Mouse (Mus musculus): Measurements from ENCODE around the gene Slc37a3.
"Not testable (repeated sequence)": the region's sequence is repeated elsewhere in the genome, so short reads cannot be mapped to it uniquely, and the experiment has no call there.

The Slc37a3 gene

GRCm38 (mm10) chr6:39379224-39379623 lies 1.7 kb upstream of the Slc37a3 start:
- DNase-seq (ENCODE audit: low spot score) = no peak

- not testable (repeated sequence) for DNase-seq (ENCODE audit: low spot score)
Observed at GRCm38 (mm10) chr6:39378161-39378835, 823 bp upstream of the Slc37a3 start.

DNA sequence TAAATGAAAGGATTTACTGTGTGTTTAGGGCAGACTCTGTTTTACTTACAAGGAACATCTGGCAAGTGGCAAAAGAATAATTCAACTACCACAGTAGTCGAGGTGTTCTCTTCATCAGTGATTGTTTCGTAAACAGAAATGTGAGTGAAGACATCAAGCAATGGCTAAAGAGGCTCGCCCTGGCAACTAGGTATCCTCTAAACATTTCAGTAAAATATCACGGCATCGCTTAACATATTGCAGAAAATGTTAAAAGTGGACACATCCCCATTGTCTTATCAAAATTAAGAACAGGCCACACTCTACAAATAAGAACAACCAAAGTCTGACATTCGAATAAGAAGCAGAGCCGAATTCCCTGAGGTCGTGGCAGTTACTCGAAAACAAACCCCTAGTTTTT lies 700 bp downstream of the Slc37a3 start:
- no peak for DNase-seq (ENCODE audit: low spot score)

DNA sequence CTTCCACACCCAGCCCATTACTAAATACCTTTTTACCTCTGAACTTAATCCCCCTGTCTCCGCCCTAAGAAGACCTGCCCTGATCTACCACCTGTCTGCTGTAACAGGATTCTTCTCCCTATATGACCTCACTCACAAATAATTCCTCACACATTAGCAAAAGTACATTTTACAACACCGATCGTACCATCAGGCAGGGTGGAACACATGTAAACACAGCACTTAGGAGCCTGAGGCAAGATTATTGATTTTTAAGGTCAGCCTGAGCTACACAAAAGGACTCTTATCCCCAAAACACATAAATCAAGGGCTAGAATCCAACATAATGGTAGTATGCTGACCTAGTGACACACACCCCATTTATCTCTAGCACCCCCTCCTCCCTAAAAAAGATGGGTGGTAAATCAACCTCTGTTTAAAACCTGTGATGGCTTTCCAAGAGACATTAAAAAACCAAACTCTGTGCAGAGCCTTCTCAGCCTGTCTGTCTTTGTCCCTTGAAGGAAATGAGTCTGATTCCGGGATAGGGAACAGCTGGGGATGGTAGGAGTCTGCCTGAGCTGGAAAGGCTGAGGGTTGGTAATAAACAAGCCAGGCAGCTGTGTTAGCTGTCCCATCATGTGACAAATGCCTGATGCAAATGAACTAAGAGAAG lies 4.0 kb downstream of the Slc37a3 start:
- no peak for DNase-seq (ENCODE audit: low spot score)

GRCm38 (mm10) chr6:39372727-39373126 lies 4.7 kb downstream of the Slc37a3 start:
- DNase-seq (ENCODE audit: low spot score) = peak; percentile 9

DNA sequence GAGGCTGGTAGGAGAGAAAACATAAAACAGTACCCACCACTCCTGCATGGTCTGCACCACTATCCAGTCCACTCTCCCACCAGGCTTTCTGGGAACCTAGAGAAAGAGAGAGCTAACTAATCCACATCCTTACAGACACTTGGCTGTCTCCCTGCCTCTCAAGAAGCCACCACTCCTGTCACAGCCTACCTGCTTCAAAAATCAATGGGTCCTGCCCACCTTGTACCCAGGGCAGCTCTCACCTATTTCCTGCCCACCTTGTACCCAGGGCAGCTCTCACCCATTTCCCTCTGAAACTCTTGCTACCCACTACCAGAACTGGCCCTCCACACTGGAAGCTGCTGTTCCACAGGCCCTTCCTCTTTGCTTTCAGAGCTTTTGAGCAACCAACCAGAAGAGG lies 5.4 kb downstream of the Slc37a3 start:
- DNase-seq (ENCODE audit: low spot score) = no peak

DNA sequence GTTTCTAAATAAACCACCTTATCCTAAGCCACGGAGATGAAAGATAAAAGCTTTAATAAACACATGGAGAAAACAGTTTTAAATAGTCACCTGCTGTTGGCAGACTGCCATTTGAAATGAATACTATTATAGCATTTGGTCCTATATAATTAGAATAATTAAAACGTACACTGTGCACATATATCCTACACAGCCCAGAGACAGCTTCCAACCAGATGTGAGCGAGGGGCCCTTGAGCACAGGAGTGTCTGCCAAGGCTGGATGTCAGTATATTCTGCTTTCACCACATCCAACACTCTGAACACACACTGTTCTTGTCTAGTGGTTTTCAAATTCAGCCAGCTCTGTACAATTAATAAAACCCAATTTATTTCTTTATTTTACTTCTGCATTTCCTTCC lies 7.8 kb downstream of the Slc37a3 start:
- DNase-seq (ENCODE audit: low spot score) = no peak

- DNase-seq (ENCODE audit: low spot score) = no peak
Observed at GRCm38 (mm10) chr6:39362684-39363083, 14.8 kb downstream of the Slc37a3 start.

DNA sequence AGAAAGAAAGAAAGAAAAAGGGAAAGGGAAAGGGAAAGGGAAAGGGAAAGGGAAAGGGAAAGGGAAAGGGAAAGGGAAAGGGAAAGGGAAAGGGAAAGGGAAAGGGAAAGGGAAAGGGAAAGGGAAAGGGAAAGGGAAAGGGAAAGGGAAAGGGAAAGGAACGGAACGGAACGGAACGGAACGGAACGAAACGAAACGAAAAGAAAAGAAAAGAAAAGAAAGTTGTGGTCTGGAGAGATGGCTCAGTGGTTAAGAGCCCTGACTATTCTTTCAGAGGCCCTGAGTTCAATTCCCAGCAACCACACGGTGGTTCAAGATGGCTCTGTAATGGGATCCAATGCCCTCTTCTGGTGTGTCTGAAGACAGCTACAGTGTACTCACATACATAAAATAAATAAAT lies 18.3 kb downstream of the Slc37a3 start:
- DNase-seq (ENCODE audit: low spot score) = not testable (repeated sequence)

DNA sequence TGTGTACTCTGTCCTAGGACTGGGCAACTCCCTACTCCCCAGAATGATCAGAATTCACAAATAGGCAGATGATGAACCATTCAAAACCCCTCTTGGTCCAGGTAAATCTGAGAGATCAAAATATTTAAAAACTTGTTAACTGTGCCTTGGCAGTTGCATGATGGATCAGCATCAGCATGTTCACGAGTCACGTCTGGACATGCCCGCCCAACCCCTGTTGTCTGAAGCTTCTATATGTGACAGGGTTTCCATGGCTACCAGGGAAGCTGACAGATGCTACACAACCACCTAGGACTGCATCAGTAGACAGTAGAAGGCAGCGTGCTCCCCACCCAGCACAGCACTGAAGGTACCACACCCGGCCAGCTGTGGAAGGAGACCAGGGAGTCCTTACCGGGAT lies 28.5 kb downstream of the Slc37a3 start:
- no peak for DNase-seq (ENCODE audit: low spot score)

- DNase-seq (ENCODE audit: low spot score) = no peak
Observed at GRCm38 (mm10) chr6:39347880-39348814, 29.3 kb downstream of the Slc37a3 start.

GRCm38 (mm10) chr6:39346991-39347501 lies 30.4 kb downstream of the Slc37a3 start:
- no peak for DNase-seq (ENCODE audit: low spot score)

DNA sequence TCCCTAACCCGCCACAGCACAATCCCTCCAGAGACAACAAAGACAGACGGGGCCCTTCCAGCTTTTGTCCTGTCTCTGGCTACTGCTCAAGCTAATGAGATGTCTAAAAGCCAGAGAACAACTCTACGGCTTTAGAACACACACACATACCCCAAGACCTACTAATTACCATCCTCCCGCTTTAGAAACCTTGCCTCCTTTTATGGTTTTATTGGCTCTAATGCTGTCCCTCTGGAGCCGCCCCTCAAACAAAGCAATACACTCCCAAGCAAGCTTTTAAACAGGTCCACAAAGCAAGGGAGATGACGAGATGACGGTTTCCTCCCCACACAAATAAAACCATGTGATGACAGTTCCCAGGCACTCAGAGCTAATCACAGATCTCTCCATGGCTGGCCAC lies 32.0 kb downstream of the Slc37a3 start:
- no peak for DNase-seq (ENCODE audit: low spot score)

GRCm38 (mm10) chr6:39344020-39344419 lies 33.5 kb downstream of the Slc37a3 start:
- DNase-seq (ENCODE audit: low spot score) = peak; percentile 83

DNA sequence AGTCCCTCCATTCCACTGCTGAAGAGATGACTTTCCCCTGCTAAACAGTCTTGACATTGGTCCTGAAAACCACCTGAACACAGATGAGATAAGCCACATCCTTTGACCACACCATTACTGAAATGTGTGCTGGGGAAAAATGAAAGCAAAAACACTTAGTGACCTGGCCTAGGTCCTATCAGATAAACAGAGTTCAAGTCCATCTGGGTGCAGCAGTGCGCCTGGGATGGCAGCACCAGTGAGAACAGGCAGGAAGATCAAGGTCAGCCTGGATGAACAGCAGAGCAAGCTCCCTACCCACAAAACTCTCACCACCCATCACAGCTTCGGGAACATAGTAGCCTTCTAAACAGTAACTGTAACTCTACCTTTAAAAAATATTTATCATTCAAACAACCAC lies 35.7 kb downstream of the Slc37a3 start:
- no peak for DNase-seq (ENCODE audit: low spot score)

GRCm38 (mm10) chr6:39338359-39338758 lies 39.1 kb downstream of the Slc37a3 start:
- no peak for DNase-seq (ENCODE audit: low spot score)

GRCm38 (mm10) chr6:39334873-39335272 lies 42.6 kb downstream of the Slc37a3 start:
- no peak for DNase-seq (ENCODE audit: low spot score)

DNA sequence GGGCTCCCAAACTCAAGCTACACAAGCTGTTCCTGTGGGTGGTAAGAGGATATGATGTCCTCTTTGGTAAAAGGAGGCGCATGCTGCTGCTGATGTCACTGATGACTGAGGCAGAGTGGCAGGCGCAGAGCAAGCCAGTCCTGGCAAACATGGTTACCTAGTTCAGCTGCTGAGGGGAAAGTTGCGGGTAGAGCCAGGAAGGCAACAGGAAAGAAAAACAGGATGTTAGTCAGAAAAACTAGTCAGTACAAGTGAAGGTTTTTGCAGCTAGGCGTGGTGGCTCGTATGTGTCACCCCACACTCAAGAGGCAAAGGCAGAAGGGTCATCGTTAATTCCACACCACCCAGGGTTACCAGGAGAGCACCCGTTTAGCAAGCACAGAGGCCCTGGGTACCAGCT lies 43.3 kb downstream of the Slc37a3 start:
- DNase-seq (ENCODE audit: low spot score) = no peak

DNA sequence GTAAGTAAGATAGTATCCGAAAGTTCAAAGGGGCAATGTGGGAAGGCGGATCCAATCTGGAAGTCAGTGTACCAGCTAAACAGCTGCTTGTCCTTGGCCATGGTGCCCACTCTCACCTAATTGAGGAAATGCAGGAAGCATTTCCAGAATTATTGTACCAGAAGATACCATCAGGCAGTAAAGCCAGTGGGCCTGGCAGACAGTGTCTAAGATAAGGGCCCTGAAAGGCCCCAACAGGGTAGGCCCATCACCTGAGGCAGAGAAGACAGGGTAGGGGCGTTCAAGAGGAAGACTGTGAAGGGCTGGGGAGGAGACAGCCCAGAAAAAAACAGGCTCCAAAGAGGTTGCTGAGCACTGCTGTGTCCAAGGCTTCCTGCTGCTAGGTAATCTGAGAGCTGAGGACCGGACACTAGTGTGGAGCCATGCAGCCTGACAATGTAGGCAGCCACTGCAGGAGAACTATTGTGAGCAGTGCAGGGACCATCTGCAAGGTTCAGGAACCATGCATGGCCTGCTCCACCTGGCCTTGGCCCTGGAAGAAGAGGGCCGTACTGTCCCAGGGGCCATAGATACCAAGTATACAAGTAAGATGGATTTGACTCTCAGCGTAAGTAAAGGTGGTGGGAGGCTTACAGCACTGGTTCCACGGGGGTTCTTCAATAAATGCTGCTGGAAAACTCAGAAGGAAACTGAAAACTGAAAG lies 45.3 kb downstream of the Slc37a3 start:
- DNase-seq (ENCODE audit: low spot score) = no peak

- no peak for DNase-seq (ENCODE audit: low spot score)
Observed at GRCm38 (mm10) chr6:39330981-39331380, 46.5 kb downstream of the Slc37a3 start.

DNA sequence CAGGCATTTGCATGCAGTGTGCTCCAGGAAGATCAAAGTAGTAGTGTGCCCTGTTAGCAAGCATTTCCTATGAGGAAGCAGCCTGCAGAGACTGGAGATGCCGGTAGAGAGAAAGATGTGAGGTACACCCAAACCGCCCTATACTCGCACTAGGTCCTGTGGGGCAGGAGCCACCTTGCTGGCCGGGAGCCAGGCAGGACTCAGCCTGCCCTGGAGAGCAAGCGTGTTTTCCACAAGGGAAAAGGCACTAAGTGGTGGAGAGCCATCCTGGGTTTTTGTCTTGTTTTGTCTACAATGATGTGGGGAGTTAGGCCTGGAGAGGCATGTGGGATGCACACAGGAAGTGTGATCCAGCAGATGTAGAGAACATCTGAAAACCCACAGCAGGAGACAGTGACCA lies 57.2 kb downstream of the Slc37a3 start:
- peak; percentile 41 for DNase-seq (ENCODE audit: low spot score)

All from ovary, postnatal 36 days (tissue).